Mouse (Mus musculus): ENCODE data around the gene Bcam. TPM values are rescaled to one million over a fixed set of nuclear protein-coding genes. Genes with fewer than 3 reads are reported as not detected.
"Not testable (repeated sequence)": the region's sequence is repeated elsewhere in the genome, so short reads cannot be mapped to it uniquely, and the experiment has no call there.

Bcam gene
- total RNA-seq, 2 experiments from 2014 or later, result 21.9 to 26.7 TPM

DNA sequence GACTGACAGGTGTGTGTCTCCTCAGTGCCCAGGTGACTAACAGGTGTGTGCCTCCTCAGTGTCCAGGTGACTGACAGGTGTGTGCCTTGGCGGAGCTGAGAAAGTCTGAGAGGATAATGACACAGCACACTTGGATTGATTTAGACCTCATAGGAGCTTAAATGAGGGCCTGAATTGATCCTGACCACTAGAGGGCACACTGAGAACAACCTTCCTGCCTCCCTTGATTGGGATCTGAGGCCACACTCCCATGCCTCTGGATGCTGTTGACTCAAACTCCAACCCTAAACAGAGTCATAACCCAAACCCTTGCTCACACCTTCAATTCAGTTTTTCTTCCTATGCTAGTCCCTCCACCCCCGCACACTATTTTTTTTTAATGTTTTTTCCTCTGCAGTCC is 29.9 kb upstream of the Bcam start:
- DNase-seq, result peak; percentile 61
- no peak overlapping the region for H3K4me3 ChIP-seq
- TF ChIP-seq CTCF (IDR thresholded peaks at IDR 0.05), result peak; percentile 80
- no peak overlapping the region for H3K27ac ChIP-seq
- intact Hi-C loops (cut with DNase I), result no loop called here

GRCm38 (mm10) chr7:19796697-19797588 is 26.1 kb upstream of the Bcam start, which contains the start of gene Cblc:
Gene Cblc, minus strand, starts transcription at chr7:19796809.
- peak; percentile 86 for DNase-seq
- H3K27ac ChIP-seq, result no peak within 1 kb of the TSS
- intact Hi-C loops (cut with DNase I), result no loop called here
- H3K4me3 ChIP-seq, result peak within 1 kb of the TSS; percentile 57
- peak; percentile 95 for TF ChIP-seq CTCF (IDR thresholded peaks at IDR 0.05)

DNA sequence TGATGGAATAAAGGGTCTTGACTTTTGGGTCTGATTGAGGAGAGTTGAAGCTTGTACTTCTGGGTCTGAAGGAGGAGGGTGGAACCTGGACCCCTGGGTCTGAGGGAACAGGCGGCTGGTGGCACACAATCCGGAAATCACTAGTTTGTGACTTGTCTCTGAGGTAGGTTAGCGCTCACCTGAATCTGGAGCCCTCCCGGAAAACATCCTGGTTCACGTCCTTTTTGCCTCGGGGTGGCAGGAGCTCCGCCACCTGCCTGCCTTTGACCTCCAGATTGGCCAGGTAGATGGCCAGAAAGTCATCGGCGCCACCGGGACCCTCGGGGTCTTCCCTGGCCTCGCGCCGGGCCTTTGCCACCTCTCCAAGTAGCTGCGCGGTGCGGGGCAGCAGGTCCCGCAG is 25.4 kb upstream of the Bcam start:
- no peak for TF ChIP-seq CTCF (IDR thresholded peaks at IDR 0.05)
- Histone ChIP-seq H3K4me3 (peak overlapping the region; percentile 57), H3K27ac (no peak overlapping the region)
- intact Hi-C loops (cut with DNase I), result no loop called here
- no peak for DNase-seq

- no peak for DNase-seq
- H3K27ac ChIP-seq, result no peak overlapping the region
- no peak overlapping the region for H3K4me3 ChIP-seq
- intact Hi-C loops (cut with DNase I), result no loop called here
- no peak for TF ChIP-seq CTCF (IDR thresholded peaks at IDR 0.05)
Measured at GRCm38 (mm10) chr7:19795236-19795635, 24.4 kb upstream of the Bcam start.

GRCm38 (mm10) chr7:19792701-19793630 is 22.1 kb upstream of the Bcam start:
- Histone ChIP-seq H3K4me3 (no peak overlapping the region), H3K27ac (no peak overlapping the region)
- no peak for TF ChIP-seq CTCF (IDR thresholded peaks at IDR 0.05)
- no peak for DNase-seq
- intact Hi-C loops (cut with DNase I), result no loop called here

DNA sequence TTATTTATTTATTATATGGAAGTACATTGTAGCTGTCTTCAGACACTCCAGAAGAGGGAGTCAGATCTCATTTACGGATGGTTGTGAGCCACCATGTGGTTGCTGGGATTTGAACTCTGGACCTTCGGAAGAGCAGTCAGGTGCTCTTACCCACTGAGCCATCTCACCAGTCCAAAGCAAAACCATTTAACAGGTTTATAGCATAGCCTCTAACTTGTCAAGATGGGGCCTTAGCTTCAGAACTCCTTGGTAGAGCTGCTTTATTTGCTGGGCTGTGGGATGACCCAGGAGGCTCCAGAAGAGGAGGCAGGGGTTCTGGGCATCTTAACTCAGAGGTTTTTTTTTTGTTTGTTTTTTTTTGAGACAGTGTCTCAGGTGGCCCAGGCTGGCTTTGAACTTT is 20.7 kb upstream of the Bcam start:
- H3K27ac ChIP-seq; intact Hi-C loops (cut with DNase I); DNase-seq; H3K4me3 ChIP-seq: not testable (repeated sequence)

DNA sequence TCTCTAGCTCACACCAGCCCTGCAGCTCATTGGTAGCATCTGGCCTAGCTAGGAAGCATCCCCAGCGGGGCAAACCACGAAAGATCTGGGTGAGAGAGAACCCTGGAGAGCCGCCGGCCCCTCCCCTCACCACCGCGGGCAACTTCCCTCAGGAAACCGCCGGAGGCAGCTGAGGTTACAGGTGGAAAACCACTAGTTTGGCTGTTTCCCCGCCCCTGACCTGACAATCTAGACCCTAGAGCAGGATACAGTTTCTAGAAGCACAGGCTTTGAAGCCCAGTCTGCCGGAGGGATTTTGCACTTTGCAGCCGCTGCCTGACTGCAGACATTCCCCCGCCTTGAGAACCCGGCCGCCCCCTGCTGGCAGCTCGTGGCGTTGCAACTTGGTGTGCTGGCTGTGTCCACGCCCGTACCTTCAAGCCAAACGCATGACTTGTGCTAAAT is 19.1 kb upstream of the Bcam start:
- peak overlapping the region; percentile 64 for H3K4me3 ChIP-seq
- intact Hi-C loops (cut with DNase I), result loop anchor here (1.0 kb wide), 1 partner anchor 40 kb away; the partner anchor contains the start of gene Nectin2
- DNase-seq, result peak; percentile 94
- no peak; the same call in 1 of the 2 replicates for TF ChIP-seq CTCF (IDR thresholded peaks at IDR 0.05)
- H3K27ac ChIP-seq, result peak overlapping the region; percentile 80

DNA sequence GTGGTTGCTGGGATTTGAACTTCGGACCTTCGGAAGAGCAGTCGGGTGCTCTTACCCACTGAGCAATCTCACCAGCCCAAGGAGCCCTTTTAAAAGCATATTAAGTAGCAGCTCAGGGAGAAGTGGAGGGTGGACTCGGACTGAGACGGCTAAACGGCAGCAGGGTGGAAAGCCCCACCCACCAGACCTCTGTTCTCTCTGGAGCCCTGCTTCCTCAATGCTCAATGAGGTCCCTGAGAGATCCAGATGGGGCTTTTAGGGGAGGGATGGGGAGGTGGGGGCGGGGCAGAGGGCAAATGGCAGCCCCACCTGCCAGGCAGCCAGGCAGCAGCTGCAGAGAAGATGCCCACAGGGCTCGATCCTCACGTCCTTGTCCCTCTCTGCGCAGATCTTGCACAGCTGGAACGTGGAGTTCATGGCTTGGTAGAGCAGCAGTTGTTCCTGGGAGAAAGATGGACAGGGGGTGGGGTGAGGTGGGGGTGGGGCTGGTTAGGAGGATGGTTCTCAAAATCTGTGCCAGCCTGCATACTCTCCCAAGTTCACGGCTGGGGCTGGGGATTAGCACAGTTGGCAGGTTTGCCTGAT is 15.2 kb upstream of the Bcam start:
- DNase-seq, result no peak
- TF ChIP-seq CTCF (IDR thresholded peaks at IDR 0.05), result no peak
- Histone ChIP-seq H3K4me3 (no peak overlapping the region), H3K27ac (no peak overlapping the region)
- intact Hi-C loops (cut with DNase I), result no loop called here

DNA sequence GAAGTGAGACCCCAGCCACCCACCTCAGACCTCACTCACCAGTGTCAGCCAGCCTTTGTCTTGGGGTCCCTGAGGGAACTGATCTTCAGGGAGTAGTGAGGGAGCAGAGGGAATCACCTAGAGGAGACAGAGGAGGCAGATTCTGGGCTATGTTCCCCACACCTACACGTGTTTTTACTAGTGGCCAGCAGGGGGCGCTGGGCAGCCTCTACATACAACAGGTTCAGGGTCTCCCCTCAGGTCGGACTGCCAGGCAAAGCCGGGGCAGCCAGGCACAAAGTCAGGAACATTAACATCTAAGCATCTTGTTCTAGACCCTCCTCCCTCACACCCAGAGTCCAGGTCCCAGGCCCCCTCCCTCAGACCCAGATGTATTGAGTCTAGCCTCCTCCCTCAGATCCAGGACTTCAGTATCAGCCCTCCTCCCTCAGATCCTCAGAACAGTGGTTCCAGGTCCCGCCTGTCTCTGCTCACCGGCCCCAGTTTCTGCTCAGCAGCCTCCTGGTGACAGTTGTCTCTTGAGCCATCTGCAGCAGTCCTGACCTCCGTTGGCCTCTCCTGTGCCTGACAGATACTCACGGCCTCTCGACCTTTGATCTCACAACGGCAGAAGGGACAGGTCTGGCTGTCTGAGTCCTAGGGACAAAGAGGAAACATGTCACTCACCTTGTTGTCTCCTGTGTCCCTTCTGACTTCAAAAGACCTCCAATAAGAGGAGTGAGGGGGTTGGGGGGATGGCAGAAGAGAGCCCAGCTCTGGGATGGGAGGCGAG is 14.1 kb upstream of the Bcam start:
- DNase-seq, result no peak
- Histone ChIP-seq H3K27ac (peak overlapping the region; percentile 87; the same call in 1 of the 2 replicates), H3K4me3 (no peak overlapping the region)
- intact Hi-C loops (cut with DNase I), result no loop called here
- TF ChIP-seq CTCF (IDR thresholded peaks at IDR 0.05), result peak; percentile 59

- peak overlapping the region; percentile 87 for H3K27ac ChIP-seq
- intact Hi-C loops (cut with DNase I), result loop anchor here (2.0 kb wide), 1 partner anchor 31 kb away; no protein-coding TSS in a partner anchor
- peak; percentile 91 for DNase-seq
- 0 out of 2 replicates have a peak, but pooled peaks have one; percentile 2 for TF ChIP-seq CTCF (IDR thresholded peaks at IDR 0.05)
- peak overlapping the region; percentile 29 for H3K4me3 ChIP-seq
Measured at GRCm38 (mm10) chr7:19783630-19784029, 12.8 kb upstream of the Bcam start.

DNA sequence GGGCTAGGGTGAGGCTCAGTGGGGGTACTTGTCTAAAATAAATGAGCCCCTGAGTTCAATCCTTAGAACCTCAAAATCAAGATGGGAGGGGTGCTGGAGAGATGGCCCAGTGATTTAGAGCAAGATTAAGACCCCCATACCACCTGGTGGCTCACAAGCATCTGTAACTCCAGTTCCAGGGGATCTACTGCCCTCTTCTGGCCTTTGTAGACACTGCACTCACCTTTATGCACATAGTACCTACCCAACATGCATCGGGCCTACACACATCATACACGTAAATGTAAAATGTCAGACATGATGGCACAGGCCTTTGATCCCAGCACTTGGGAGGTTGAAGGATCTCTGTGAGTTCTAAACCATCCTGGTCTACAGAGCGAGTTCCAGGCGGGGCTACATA is 11.8 kb upstream of the Bcam start:
- H3K27ac ChIP-seq, result peak overlapping the region; percentile 87; the same call in 1 of the 2 replicates
- intact Hi-C loops (cut with DNase I), result loop anchor here (2.0 kb wide), 1 partner anchor 30 kb away; no protein-coding TSS in a partner anchor
- DNase-seq, result peak; percentile 48

More for the DNA sequence above, 11.8 kb upstream of the Bcam start:
- H3K4me3 ChIP-seq, result no peak overlapping the region
- peak; percentile 65 for TF ChIP-seq CTCF (IDR thresholded peaks at IDR 0.05)
